Mouse (Mus musculus): Measurements from ENCODE around the gene Speer3. TPM values are rescaled to one million over a fixed set of nuclear protein-coding genes. Genes with fewer than 3 reads are reported as not detected.

The Speer3 gene
- polyA plus RNA-seq (2017; shearing (Covaris generic)), result not detected

DNA sequence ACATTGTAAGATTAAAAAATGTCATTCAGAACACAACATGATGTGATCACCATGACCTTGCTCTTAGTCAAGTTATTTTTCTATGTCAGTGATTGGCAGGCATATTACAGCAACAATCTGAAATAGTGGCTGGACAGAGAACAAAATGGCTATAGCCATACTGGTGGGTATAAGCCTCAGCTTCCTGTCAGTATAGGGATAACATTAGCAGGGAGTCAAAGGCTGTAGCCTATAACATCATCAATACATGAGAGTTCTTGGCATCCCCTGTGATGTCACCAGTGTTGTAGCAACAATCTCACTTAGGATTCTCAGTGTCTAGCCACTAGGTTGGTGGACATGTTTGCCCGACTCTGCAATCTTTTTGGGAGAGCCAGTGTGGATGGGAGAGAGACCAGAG, at the start of gene Speer3:
TSS of gene Speer3 (plus strand) at position 301 of the 400 bp plus-strand sequence.

Other genes starting within 250 kb of the Speer3 start
- gene Sema3e, start 233.7 kb downstream of the Speer3 start, polyA plus RNA-seq (2017; shearing (Covaris generic)), result under 1 TPM in 1 of 2 experiments, not detected in 1; 0.28 TPM

Data from activated CD4-positive, CD25-positive, alpha-beta regulatory T cell (primary cell).